Mouse (Mus musculus) right cerebral cortex, postnatal 10 days (tissue): ENCODE measurements around the gene Cfap77.
"Not testable (repeated sequence)": the region's sequence is repeated elsewhere in the genome, so short reads cannot be mapped to it uniquely, and the experiment has no call there.

ENCODE experiments used
- DNase-seq, 2 experiments: peaks; one replicate each; pipeline ENCODE4 v3.0.0; 2021; ENCODE audit warnings: low spot score in 2 of 2

Gene Cfap77

DNA sequence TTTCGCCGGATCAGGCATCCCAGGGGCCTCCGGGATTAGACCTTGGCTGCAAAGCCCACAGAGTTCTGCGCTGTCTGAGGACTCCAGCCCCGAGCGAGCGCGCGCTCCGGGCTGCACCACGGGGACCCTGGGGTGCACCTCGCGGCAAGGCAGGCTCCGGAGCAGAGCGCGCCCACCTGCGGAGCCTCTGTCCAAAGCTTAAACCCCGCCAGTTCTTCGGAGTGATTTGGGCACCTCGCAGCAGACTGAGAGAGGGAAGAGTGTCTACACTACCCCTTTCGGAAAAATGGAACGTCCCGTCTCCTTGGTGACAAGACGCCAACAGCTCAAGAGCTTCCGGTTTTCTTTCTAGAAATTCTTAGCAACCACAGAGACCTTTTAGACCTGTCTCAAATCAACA is at the start of gene Cfap77:
Gene Cfap77 (minus strand): TSS at position 76 of the 400 bp plus-strand sequence.
- peak; percentile 56 to 59 for DNase-seq

GRCm38 (mm10) chr2:29102416-29103377 is 47.8 kb upstream of the Cfap77 start:
- DNase-seq, result not testable (repeated sequence)

- DNase-seq, result no peak
Measured at GRCm38 (mm10) chr2:29100822-29101534, 46.1 kb upstream of the Cfap77 start.

- DNase-seq, result no peak
Measured at GRCm38 (mm10) chr2:29099646-29100045, 44.8 kb upstream of the Cfap77 start.

DNA sequence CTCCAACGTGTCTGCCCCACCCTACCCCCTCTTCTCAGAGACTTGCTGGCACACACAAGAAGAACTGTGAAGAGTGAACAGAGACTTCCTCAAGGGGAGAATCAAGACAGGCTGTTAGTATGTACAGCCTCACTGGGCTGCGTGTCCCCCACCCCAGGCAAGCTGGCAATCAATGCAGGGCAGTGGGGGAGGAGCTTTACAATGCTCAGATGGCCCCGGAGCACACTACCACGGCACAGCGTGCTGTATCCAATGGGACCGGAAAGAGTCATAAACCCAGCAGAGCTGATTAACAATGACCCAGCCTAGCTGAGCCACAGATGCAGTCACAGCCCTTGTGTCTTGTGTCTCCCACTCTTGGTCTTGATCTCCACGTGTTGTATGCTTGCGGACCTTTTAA is 43.9 kb upstream of the Cfap77 start:
- no peak for DNase-seq

- DNase-seq, result not testable (repeated sequence)
Measured at GRCm38 (mm10) chr2:29097955-29098354, 43.1 kb upstream of the Cfap77 start.

DNA sequence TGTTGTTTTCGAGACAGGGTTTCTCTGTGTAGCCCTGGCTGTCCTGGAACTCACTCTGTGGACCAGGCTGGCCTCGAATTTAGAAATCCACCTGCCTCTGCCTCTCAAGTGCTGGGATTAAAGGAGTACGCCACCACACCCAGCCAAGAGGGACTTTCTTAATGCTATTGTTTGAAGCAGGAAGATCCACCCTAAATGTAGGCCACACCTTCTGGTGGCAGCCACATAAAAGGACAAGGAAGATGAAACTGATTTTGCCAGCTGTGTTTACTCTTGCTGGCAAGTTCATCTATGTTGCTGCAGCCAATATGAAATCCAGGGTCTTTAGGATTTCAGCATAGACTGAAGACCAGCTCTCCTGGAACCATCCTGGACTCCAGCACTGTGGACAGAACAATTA is 42.6 kb upstream of the Cfap77 start:
- DNase-seq, result no peak

DNA sequence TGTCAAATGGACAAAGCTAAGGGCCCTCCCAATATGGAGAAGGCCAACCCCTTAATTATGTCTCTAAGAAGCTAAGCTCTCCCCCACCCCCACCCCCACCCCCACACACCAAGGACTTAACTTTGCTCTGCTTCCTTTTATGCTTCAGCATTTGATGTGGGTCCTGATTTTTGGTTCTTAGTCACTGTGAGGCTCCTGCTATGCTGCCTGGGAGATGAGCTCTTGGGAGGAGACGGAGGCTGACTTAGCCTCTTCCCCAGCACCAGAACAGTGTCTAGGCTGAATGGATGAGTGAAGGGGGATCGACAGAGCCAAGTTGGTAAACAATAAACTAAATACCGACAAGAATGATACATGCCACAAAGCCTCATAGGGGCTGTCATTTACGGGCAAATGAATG is 41.9 kb upstream of the Cfap77 start:
- DNase-seq, result no peak

DNA sequence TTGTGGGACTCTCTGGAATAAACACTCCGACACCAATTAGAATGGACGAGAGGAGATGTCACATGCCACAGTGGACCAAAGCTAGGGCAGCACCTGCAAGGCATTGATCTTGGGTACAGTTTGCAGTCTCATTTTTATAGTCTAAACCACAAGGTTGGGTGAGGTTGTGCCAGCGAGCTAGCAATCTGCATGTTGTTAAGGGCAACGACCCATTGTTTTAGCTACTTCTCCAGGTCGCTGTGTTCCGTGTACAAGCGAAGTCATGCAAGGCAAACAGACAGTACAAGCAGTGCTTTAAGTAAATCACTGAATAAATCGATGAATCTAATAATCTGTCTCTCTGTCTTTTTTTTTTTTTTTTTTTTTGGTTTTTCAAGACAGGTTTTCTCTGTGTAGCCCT is 40.8 kb upstream of the Cfap77 start:
- no peak for DNase-seq

DNA sequence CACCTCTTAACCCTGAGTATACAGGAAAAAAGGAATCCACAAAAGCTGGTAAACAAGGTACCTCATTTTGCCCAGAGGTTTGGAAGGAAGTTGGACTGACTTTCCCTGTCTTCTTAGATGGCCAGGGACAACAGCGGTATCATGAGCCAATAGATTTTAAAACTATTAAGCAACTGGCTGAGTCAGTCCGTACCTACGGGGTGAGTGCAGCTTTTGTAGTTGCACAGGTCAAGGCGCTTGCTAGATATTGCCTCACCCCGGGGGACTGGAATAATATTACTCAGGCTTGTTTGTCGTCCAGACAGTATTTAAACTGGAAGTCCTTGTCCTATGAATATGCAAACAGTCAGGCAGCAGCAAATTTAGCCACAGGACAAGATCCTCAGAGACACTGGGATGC is 34.4 kb upstream of the Cfap77 start:
- not testable (repeated sequence) for DNase-seq

GRCm38 (mm10) chr2:29086026-29086425 is 31.2 kb upstream of the Cfap77 start:
- no peak for DNase-seq

GRCm38 (mm10) chr2:29081965-29082364 is 27.1 kb upstream of the Cfap77 start:
- DNase-seq, result peak; percentile 32 to 34

DNA sequence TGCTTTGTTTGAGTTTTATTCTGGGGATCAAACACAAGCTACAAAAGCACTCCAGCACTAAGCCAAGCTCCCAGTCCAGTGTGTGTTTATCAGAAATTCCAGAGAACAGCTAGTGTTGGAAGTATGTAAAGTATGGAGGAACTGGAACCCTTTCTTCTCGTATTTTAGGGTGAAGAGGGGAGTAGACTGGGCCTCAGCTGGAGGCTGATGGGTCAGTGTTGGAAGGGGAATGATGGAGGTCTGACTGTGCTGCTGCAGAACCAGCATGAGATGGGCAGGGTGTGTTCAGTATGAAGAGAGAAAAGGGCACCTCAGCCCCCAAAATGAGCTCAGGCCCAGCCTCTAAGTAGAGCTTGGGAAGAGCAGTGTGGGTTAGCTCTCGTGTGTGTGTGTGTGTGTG is 21.4 kb upstream of the Cfap77 start:
- no peak for DNase-seq

- no peak for DNase-seq
Measured at GRCm38 (mm10) chr2:29075331-29076070, 20.6 kb upstream of the Cfap77 start.

GRCm38 (mm10) chr2:29074676-29075075 is 19.8 kb upstream of the Cfap77 start:
- DNase-seq, result no peak

DNA sequence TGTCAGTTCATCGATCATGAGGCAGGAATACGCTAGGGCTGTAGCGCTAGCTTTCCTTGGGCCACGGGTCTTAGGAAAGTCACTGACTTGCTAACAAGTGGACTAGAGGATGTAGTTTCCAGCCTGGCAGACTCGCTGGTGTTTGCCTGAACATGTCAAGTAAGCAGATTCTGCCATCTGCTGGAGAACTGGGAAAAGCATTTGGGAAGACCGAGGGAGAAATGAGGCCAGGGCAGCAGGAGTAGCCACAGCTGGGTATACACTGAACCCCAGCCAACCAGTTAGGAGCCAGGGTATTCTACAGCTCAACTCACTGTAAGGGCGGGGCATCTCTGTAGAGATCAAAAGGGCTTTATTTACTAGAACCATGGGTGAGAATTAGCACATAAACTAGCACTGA is 11.5 kb upstream of the Cfap77 start:
- DNase-seq, result peak in 1 of 2 experiments; percentile 32

GRCm38 (mm10) chr2:29065796-29066195 is 10.9 kb upstream of the Cfap77 start:
- DNase-seq, result no peak

DNA sequence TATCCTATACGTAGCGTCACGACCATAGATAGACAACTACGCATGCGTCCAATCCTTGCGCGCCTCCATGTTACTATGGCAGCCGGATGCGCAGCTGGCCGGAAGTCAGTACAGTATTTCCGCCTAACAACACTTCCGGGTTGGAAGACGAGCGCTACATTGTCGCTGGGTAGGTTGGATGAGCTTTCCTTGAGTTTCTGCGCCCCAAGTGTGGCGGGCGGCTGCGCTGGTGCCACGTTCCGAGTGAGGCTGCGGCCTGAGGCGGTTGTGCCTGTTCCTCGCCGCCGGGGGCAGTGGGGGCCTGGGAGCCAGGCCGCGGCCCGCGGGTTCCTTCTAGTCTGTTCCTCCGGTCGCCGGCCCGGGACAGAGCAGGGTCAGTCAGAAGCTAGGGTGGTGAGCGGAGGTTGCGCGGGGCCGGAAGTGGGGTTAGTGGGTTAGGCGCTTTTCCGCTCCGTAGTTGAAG is 5.3 kb upstream of the Cfap77 start, which contains the start of gene Ttf1:
Gene Ttf1 (plus strand): TSS at position 128 of the 463 bp plus-strand sequence.
- peak; percentile 95 to 97 for DNase-seq

GRCm38 (mm10) chr2:29054545-29054935 is 326 bp downstream of the Cfap77 start:
- no peak for DNase-seq

- DNase-seq, result peak; percentile 65 to 75
Measured at GRCm38 (mm10) chr2:29053802-29054544, 893 bp downstream of the Cfap77 start.

GRCm38 (mm10) chr2:29052943-29053454 is 1.9 kb downstream of the Cfap77 start:
- peak; percentile 35 to 66 for DNase-seq
